Mouse (Mus musculus): ENCODE data around the gene Atp6v0e.

- TF ChIP-seq POLR2A (IDR thresholded peaks at IDR 0.05; ENCODE audit: low read depth, low read length): no peak
- TF ChIP-seq CTCF (IDR thresholded peaks at IDR 0.05; ENCODE audit: extremely low read depth, insufficient read length, insufficient replicate concordance, low read depth, low read length): peak; percentile 90
These were observed 24.4 kb upstream of the Atp6v0e start for GRCm38 (mm10) chr17:26638655-26639054.
